Mouse (Mus musculus) myocyte (in vitro differentiated cells): ENCODE measurements around the gene Ky.

ENCODE experiments used
- E2F4 ChIP-seq: IDR thresholded peaks from one replicate; pipeline ENCODE4 v1.6.1; 2011; ENCODE audit warnings: mild to moderate bottlenecking, control low read depth, moderate library complexity; ENCODE audit not compliant: insufficient read depth
- MAX ChIP-seq: IDR thresholded peaks from one replicate; pipeline ENCODE4 v1.6.1; 2011; ENCODE audit warnings: low read depth, mild to moderate bottlenecking, control low read depth
- POLR2A ChIP-seq: IDR thresholded peaks from one replicate; pipeline ENCODE4 v1.6.1; 2011; ENCODE audit warnings: low read depth, mild to moderate bottlenecking, control low read depth, moderate library complexity; ENCODE audit not compliant: insufficient read length

GRCm38 (mm10) chr9:102518443-102518842, 12.9 kb downstream of the Ky start:
- TF ChIP-seq POLR2A: no peak
- no peak for TF ChIP-seq MAX
- no peak for TF ChIP-seq E2F4
